Mouse (Mus musculus) hindbrain, postnatal 0 days (tissue): ENCODE measurements around the gene Porcn. TPM values are rescaled to one million over a fixed set of nuclear protein-coding genes. Genes with fewer than 3 reads are reported as not detected.

Experiments
- ATAC-seq: fragments of 200-750 bp; cut with Nextera tagmentation; 2 replicates; pipeline ENCODE4 v1.8.0; 2017; ENCODE audit warnings: mild to moderate bottlenecking, moderate TSS enrichment, moderate library complexity
- DNase-seq: peaks from one replicate; pipeline ENCODE4 v3.0.0-alpha.2; 2015; ENCODE audit warnings: low spot score
- H3K27ac ChIP-seq: fragments of 300-500 bp; sonication (generic); 2 replicates; pipeline ENCODE4 v1.5.1; 2014; ENCODE audit warnings: mild to moderate bottlenecking
- H3K27me3 ChIP-seq: fragments of 300-500 bp; sonication (generic); 2 replicates; pipeline ENCODE4 v1.6.1; 2014; ENCODE audit warnings: low read length, mixed read lengths; ENCODE audit not compliant: insufficient read depth
- H3K36me3 ChIP-seq: fragments of 300-500 bp; sonication (generic); 2 replicates; pipeline ENCODE4 v1.6.1; 2014; ENCODE audit warnings: low read length, mixed read lengths; ENCODE audit not compliant: insufficient read depth
- H3K4me1 ChIP-seq: fragments of 300-500 bp; sonication (generic); 2 replicates; pipeline ENCODE4 v1.6.1; 2014; ENCODE audit warnings: antibody characterized with exemption, low read length, mixed read lengths; ENCODE audit not compliant: insufficient read depth
- H3K4me2 ChIP-seq: fragments of 300-500 bp; sonication (generic); 2 replicates; pipeline ENCODE4 v1.6.1; 2014; ENCODE audit warnings: low read depth, mild to moderate bottlenecking, low read length, moderate library complexity, mixed read lengths
- H3K4me3 ChIP-seq: fragments of 300-500 bp; sonication (generic); 2 replicates; pipeline ENCODE4 v1.5.1; 2014; ENCODE audit warnings: low read length
- H3K9ac ChIP-seq: fragments of 300-500 bp; sonication (generic); replicated peaks from 2 replicates; pipeline ENCODE4 v1.6.1; 2014; ENCODE audit warnings: mild to moderate bottlenecking, low read length, moderate library complexity, mixed read lengths
- H3K9me3 ChIP-seq: fragments of 300-500 bp; sonication (generic); 2 replicates; pipeline ENCODE4 v1.6.1; 2016; ENCODE audit warnings: low read length, mixed read lengths
- CTCF ChIP-seq: IDR thresholded peaks from 2 replicates; pipeline ENCODE4 v1.5.1; 2016; ENCODE audit warnings: antibody characterized with exemption, control low read depth, low read depth
- WGBS: fragments of 180-500 bp; shearing (Covaris S2); extraction: QIAGEN DNeasy Blood & Tissue Kit; methylation state at CpG from one replicate; pipeline ENCODE4 v1.1.7; 2014; 5-methylcytosine and 5-hydroxymethylcytosine counted together
- polyA plus RNA-seq: library from polyadenylated mRNA; unstranded; fragments of >200 nt; fragmentation: Nextera tagmentation; extraction: Ambion mirVana; gene quantifications from 2 replicates; pipeline ENCODE4 v1.2.1, GENCODE M21; 2015
- total RNA-seq: library from RNA; depleted of rRNA; stranded (reverse); fragments of >200 nt; gene quantifications from 2 replicates; pipeline ENCODE4 v1.2.3, GENCODE M21; 2014

Porcn gene
- total and polyA plus RNA-seq, 2 experiments from 2014 or later, result 49.2 to 68.4 TPM

GRCm38 (mm10) chrX:8192640-8193418 is 13.5 kb downstream of the Porcn start:
- 30% methylated on average over 38 of the region's 38 CpGs for WGBS
- peak overlapping the region; percentile 41; the same call in 1 of the 2 replicates for H3K9ac ChIP-seq
- DNase-seq, result peak; percentile 88
- peak overlapping the region; percentile 48 for H3K4me3 ChIP-seq
- H3K4me1 ChIP-seq, result no peaks in the 10 kb centered on the region
- no peaks in the 10 kb centered on the region for H3K27me3 ChIP-seq
- H3K9me3 ChIP-seq, result no peaks in the 10 kb centered on the region
- peak; percentile 98 for ATAC-seq
- peak overlapping the region; percentile 62 for H3K4me2 ChIP-seq
- no peaks in the 10 kb centered on the region for H3K36me3 ChIP-seq
- H3K27ac ChIP-seq, result peak overlapping the region; percentile 64
- TF ChIP-seq CTCF, result no peak

GRCm38 (mm10) chrX:8192126-8192639 is 14.1 kb downstream of the Porcn start:
- DNase-seq, result no peak
- peak overlapping the region; percentile 64 for H3K27ac ChIP-seq
- no peaks in the 10 kb centered on the region for H3K36me3 ChIP-seq
- ATAC-seq, result no peak
- H3K9ac ChIP-seq, result peak overlapping the region; percentile 41; the same call in 1 of the 2 replicates
- no peaks in the 10 kb centered on the region for H3K27me3 ChIP-seq
- peak overlapping the region; percentile 48 for H3K4me3 ChIP-seq
- TF ChIP-seq CTCF, result peak; percentile 24; the same call in 1 of the 2 replicates
- WGBS, result 20% methylated on average over 13 of the region's 13 CpGs
- H3K9me3 ChIP-seq, result no peaks in the 10 kb centered on the region
- H3K4me1 ChIP-seq, result no peaks in the 10 kb centered on the region
- peak overlapping the region; percentile 62 for H3K4me2 ChIP-seq

GRCm38 (mm10) chrX:8182871-8183540 is 23.3 kb downstream of the Porcn start:
- Histone ChIP-seq H3K27me3 (no peaks in the 10 kb centered on the region), H3K4me3 (no peak overlapping the region), H3K9ac (no peak overlapping the region), H3K4me1 (no peaks in the 10 kb centered on the region), H3K4me2 (no peak overlapping the region), H3K36me3 (no peaks in the 10 kb centered on the region), H3K9me3 (no peaks in the 10 kb centered on the region), H3K27ac (no peak overlapping the region)
- no peak for DNase-seq
- WGBS, result 26% methylated on average over 7 of the region's 7 CpGs
- TF ChIP-seq CTCF, result no peak
- no peak for ATAC-seq

- Histone ChIP-seq H3K27ac (no peak overlapping the region), H3K4me3 (no peak overlapping the region), H3K27me3 (no peaks in the 10 kb centered on the region), H3K9me3 (no peaks in the 10 kb centered on the region), H3K36me3 (no peaks in the 10 kb centered on the region), H3K4me2 (no peak overlapping the region), H3K9ac (no peak overlapping the region), H3K4me1 (no peaks in the 10 kb centered on the region)
- DNase-seq, result no peak
- no peak for TF ChIP-seq CTCF
- no peak for ATAC-seq
- 90% methylated on average over 5 of the region's 5 CpGs for WGBS
Measured at GRCm38 (mm10) chrX:8179646-8180045, 26.7 kb downstream of the Porcn start.

- H3K4me2 ChIP-seq, result no peak overlapping the region
- no peak overlapping the region for H3K27ac ChIP-seq
- no peaks in the 10 kb centered on the region for H3K9me3 ChIP-seq
- WGBS, result 98% methylated on average over 2 of the region's 2 CpGs
- H3K9ac ChIP-seq, result no peak overlapping the region
- DNase-seq (no peak), ATAC-seq (no peak)
- no peaks in the 10 kb centered on the region for H3K36me3 ChIP-seq
- H3K4me1 ChIP-seq, result no peaks in the 10 kb centered on the region
- H3K27me3 ChIP-seq, result no peaks in the 10 kb centered on the region
- H3K4me3 ChIP-seq, result no peak overlapping the region
- no peak for TF ChIP-seq CTCF
Measured at GRCm38 (mm10) chrX:8178871-8179270, 27.5 kb downstream of the Porcn start.

GRCm38 (mm10) chrX:8175504-8176385 is 30.6 kb downstream of the Porcn start, which contains the start of gene Tbc1d25:
Gene Tbc1d25, minus strand, starts transcription at chrX:8176181.
- 0 out of 2 replicates have a peak, but pooled peaks have one; percentile 1 for TF ChIP-seq CTCF
- Histone ChIP-seq H3K4me2 (peak within 1 kb of the TSS; percentile 60), H3K9me3 (no peaks in the 10 kb centered on the region), H3K36me3 (no peaks in the 10 kb centered on the region), H3K4me3 (peak within 1 kb of the TSS; percentile 56), H3K9ac (peak within 1 kb of the TSS; percentile 61), H3K27ac (peak within 1 kb of the TSS; percentile 54; the same call in 1 of the 2 replicates), H3K4me1 (no peaks in the 10 kb centered on the region), H3K27me3 (no peaks in the 10 kb centered on the region)
- peak; percentile 92 for DNase-seq
- peak; percentile 96 for ATAC-seq
- 24% methylated on average over 56 of the region's 56 CpGs for WGBS
